Mouse (Mus musculus) brain, embryonic 14.5 days (tissue): ENCODE data around the gene Padi1.

Experiments used
- CTCF ChIP-seq: fragments of 200-500 bp; IDR thresholded peaks from 2 replicates; pipeline ENCODE4 v1.5.1; 2012; ENCODE audit warnings: inconsistent platforms, mild to moderate bottlenecking, moderate library complexity, borderline replicate concordance; ENCODE audit not compliant: insufficient read depth, insufficient read length; ENCODE audit errors: extremely low read depth
- POLR2A ChIP-seq: fragments of 200-500 bp; IDR thresholded peaks from 2 replicates; pipeline ENCODE4 v1.6.1; 2012; ENCODE audit warnings: mild to moderate bottlenecking, inconsistent platforms, borderline replicate concordance; ENCODE audit not compliant: poor library complexity, insufficient read depth, insufficient read length, severe bottlenecking; ENCODE audit errors: extremely low read depth

- TF ChIP-seq CTCF (peak; percentile 85; the same call in 1 of the 2 replicates), POLR2A (no peak)
These were observed 56.6 kb downstream of the Padi1 start for GRCm38 (mm10) chr4:140788983-140789382.
